10 mouse cellular contexts compared by ENCODE assay signal in the genomic region with DNA sequence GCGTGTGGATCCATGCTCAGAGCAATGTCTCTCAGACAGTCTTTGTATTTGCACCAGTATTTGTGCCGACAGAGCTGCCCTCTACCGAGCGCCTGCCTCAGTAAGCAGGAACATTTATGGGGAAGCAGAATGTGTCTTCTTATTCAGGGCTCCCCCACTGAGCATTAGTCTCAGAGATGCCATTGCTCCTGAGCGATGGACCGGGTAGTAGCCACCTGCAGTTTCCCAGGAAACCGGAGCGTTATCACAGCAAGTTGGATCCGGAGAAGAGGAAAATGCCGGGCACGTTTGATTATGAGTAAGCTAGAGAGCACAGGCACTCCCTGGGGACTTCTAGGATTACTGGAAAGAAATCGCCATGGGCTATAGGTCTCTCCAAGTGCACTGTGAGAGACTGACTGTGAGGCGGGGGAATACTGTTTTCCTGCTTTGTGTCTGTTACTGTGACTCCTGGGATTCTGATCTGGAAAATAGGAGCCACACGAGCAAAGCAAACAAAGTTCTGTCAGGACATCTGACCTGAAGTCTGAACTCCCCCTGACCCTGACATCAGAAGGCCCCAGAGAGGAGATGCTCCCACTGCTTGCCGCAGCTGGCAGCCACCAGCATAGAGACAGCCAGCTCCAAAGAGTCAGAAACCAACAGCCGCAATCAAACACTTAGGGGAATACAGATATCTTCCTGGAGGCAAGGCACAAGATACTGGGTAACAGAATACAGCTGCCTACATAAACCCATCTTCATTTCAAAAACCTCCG.
DNase-seq lines count a peak whose midpoint lies in the region; ATAC-seq and TF ChIP-seq lines count a peak whose summit lies in the region.
"Had no signal": no experiment of that assay in that cellular context is flagged by ENCODE, and none has a peak within 500 bp of the region (broad histone marks: within the 10 kb centered on the region; RNA-seq: fewer than 3 reads in every experiment).

No protein-coding gene starts in this region.

- no peaks in the 10 kb centered on the region for H3K27me3 ChIP-seq in hindbrain, embryonic 10.5 days (ENCODE audit: insufficient read depth, poor library complexity, severe bottlenecking)
- no peaks in the 10 kb centered on the region for H3K27me3 ChIP-seq in midbrain, postnatal 0 days (ENCODE audit: insufficient read depth, low read length)
- no peaks in the 10 kb centered on the region for H3K27me3 ChIP-seq in heart, embryonic 10.5 days (ENCODE audit: insufficient read depth, poor library complexity, severe bottlenecking)
- H3K27me3 ChIP-seq: intestine, embryonic 15.5 days had no signal

- peak overlapping the region; percentile 32; the same call in 1 of the 2 replicates for H3K4me3 ChIP-seq in hindbrain, embryonic 10.5 days
- H3K4me3 ChIP-seq in midbrain, postnatal 0 days (ENCODE audit: low read depth, low read length), result peak overlapping the region; percentile 18; the same call in 1 of the 2 replicates
- H3K4me3 ChIP-seq in heart, embryonic 10.5 days, result no peak overlapping the region
- H3K4me3 ChIP-seq: intestine, embryonic 15.5 days had no signal

- peak overlapping the region; percentile 56; the same call in 1 of the 2 replicates for H3K27ac ChIP-seq in hindbrain, embryonic 10.5 days
- no peak overlapping the region for H3K27ac ChIP-seq in midbrain, postnatal 0 days (ENCODE audit: low read depth, low read length)
- H3K27ac ChIP-seq in heart, embryonic 10.5 days, result no peak overlapping the region
- H3K27ac ChIP-seq: intestine, embryonic 15.5 days had no signal

- H3K4me2 ChIP-seq in midbrain, postnatal 0 days (ENCODE audit: low read depth, low read length, poor library complexity, severe bottlenecking), result peak overlapping the region; percentile 39
- H3K4me2 ChIP-seq: intestine, embryonic 15.5 days had no signal

- 0 out of 2 replicates have a peak overlapping the region, but pooled peaks have one; percentile 13 for H3K9ac ChIP-seq in midbrain, postnatal 0 days (replicated peaks; ENCODE audit: low read length, poor library complexity, severe bottlenecking)
- H3K9ac ChIP-seq: intestine, embryonic 15.5 days had no signal

- DNase-seq in cerebellum, adult 11 months, result no peak
- peak; percentile 56 for DNase-seq in embryo, embryonic 10.5 days (ENCODE audit: low spot score)
- peak; percentile 41 for DNase-seq in hindbrain, embryonic 10.5 days (ENCODE audit: low spot score)
- DNase-seq in midbrain, postnatal 0 days (ENCODE audit: low spot score), result peak; percentile 65
- no peak for DNase-seq in thymus, adult 18-20 months
- no peak for DNase-seq in gastrocnemius, postnatal 14 days
- no peak for DNase-seq in heart, embryonic 10.5 days (ENCODE audit: low spot score)

- peaks cover 11% of the 10 kb centered on the region for H3K4me1 ChIP-seq in hindbrain, embryonic 10.5 days (replicated peaks)
- 0 out of 2 replicates have a peak, but pooled peaks cover 3% of the 10 kb centered on the region for H3K4me1 ChIP-seq in midbrain, postnatal 0 days (ENCODE audit: insufficient read depth, low read length)
- H3K4me1 ChIP-seq in heart, embryonic 10.5 days, result no peaks in the 10 kb centered on the region
- H3K4me1 ChIP-seq: intestine, embryonic 15.5 days had no signal

- peak; percentile 45; the same call in 1 of the 2 replicates for ATAC-seq in cerebellum, adult (ENCODE audit: insufficient number of reproducible peaks, low FRiP score, low TSS enrichment)
- ATAC-seq in midbrain, postnatal 0 days (ENCODE audit: low FRiP score), result peak; percentile 46; the same call in 1 of the 2 replicates
- ATAC-seq: intestine, embryonic 15.5 days; lung, postnatal 0 days had no signal

- TF ChIP-seq CTCF in midbrain, postnatal 0 days (IDR thresholded peaks at IDR 0.05), result peak; percentile 54

- H3K36me3 ChIP-seq in hindbrain, embryonic 10.5 days, result no peaks in the 10 kb centered on the region
- no peaks in the 10 kb centered on the region for H3K36me3 ChIP-seq in midbrain, postnatal 0 days (ENCODE audit: insufficient read depth, low read length)
- H3K36me3 ChIP-seq in heart, embryonic 10.5 days, result no peaks in the 10 kb centered on the region
- H3K36me3 ChIP-seq: intestine, embryonic 15.5 days had no signal

- 28% methylated on average over 17 of the region's 17 CpGs for WGBS in hindbrain, embryonic 10.5 days
- WGBS in midbrain, postnatal 0 days, result 18% methylated on average over 17 of the region's 17 CpGs
- 62% methylated on average over 17 of the region's 17 CpGs for WGBS in heart, embryonic 10.5 days

- no peaks in the 10 kb centered on the region for H3K9me3 ChIP-seq in hindbrain, embryonic 10.5 days
- no peaks in the 10 kb centered on the region for H3K9me3 ChIP-seq in midbrain, postnatal 0 days (ENCODE audit: low read length)
- no peaks in the 10 kb centered on the region for H3K9me3 ChIP-seq in heart, embryonic 10.5 days
- H3K9me3 ChIP-seq: intestine, embryonic 15.5 days had no signal

- intact Hi-C loops in gastrocnemius, postnatal 14 days (cut with DNase I; ENCODE audit: low total_unique reads), result no loop called here

Comparison
In these comparisons a context has a peak if more than half of its experiments do, and no peak if none do; other contexts are left out.
1. DNase-seq: peak in embryo, embryonic 10.5 days (single experiment), hindbrain, embryonic 10.5 days (single experiment) and midbrain, postnatal 0 days (single experiment); none in cerebellum, adult 11 months (single experiment), thymus, adult 18-20 months (0 of 2), gastrocnemius, postnatal 14 days (single experiment) and heart, embryonic 10.5 days (single experiment).